Mouse (Mus musculus): ENCODE data around the gene Gm16503. TPM values are rescaled to one million over a fixed set of nuclear protein-coding genes. Genes with fewer than 3 reads are reported as not detected.

Gene Gm16503
- 0.34 TPM for polyA plus RNA-seq (2015; fragmentation: Illumina TruSeq; extraction: RNeasy Lipid Tissue Mini Kit (QIAGEN cat#74804); ENCODE audit: low read depth, low replicate concordance)

GRCm38 (mm10) chr4:147539918-147540317, at the start of gene Gm16503:
Gm16503 (plus strand) TSS chr4:147540218.

DNA sequence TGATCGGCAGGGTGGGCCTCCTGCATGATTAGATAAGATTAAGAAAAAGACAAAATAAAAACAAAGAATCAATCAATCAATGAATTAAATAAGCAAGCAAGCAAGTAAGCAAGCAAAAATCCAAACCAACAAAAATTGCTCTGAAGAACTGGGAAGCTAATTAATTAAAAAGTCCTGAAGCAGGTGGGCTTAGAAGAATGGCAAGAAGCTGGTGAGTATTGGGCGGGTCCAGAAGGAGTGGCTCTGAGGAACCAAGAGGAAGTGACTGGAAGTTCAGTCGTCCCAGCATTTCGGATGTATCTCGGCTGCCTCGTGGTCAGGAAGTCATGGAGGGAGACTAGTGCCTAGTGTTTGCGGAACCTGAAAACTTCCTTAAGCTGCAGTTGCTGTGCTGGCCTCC, 47.9 kb upstream of the Gm16503 start, which contains the start of gene Zfp982:
TSS of gene Zfp982 (plus strand) at position 301 of the 400 bp plus-strand sequence.

GRCm38 (mm10) chr4:147553071-147553470, 13.1 kb downstream of the Gm16503 start, which contains the start of gene Zfp985:
Zfp985 (plus strand) TSS chr4:147553277.

Other genes with a start within 250 kb of the Gm16503 start
- gene Zfp988, start 234.5 kb upstream of the Gm16503 start, polyA plus RNA-seq (2015; fragmentation: Illumina TruSeq; extraction: RNeasy Lipid Tissue Mini Kit (QIAGEN cat#74804); ENCODE audit: low read depth, low replicate concordance): 0.22 TPM
- not detected for gene Zfp978, start 178.9 kb upstream of the Gm16503 start, polyA plus RNA-seq (2015; fragmentation: Illumina TruSeq; extraction: RNeasy Lipid Tissue Mini Kit (QIAGEN cat#74804); ENCODE audit: low read depth, low replicate concordance)
- gene Zfp982, start 47.8 kb upstream of the Gm16503 start, polyA plus RNA-seq (2015; fragmentation: Illumina TruSeq; extraction: RNeasy Lipid Tissue Mini Kit (QIAGEN cat#74804); ENCODE audit: low read depth, low replicate concordance): 6.0 TPM
- not detected for gene Zfp985, start 13.1 kb downstream of the Gm16503 start, polyA plus RNA-seq (2015; fragmentation: Illumina TruSeq; extraction: RNeasy Lipid Tissue Mini Kit (QIAGEN cat#74804); ENCODE audit: low read depth, low replicate concordance)
- 1.5 TPM for gene Zfp979, start 102.3 kb downstream of the Gm16503 start, polyA plus RNA-seq (2015; fragmentation: Illumina TruSeq; extraction: RNeasy Lipid Tissue Mini Kit (QIAGEN cat#74804); ENCODE audit: low read depth, low replicate concordance)
- not detected for gene Zfp534, start 162.3 kb downstream of the Gm16503 start, polyA plus RNA-seq (2015; fragmentation: Illumina TruSeq; extraction: RNeasy Lipid Tissue Mini Kit (QIAGEN cat#74804); ENCODE audit: low read depth, low replicate concordance)